Mouse (Mus musculus) gonadal fat pad, adult 2 months (tissue): Measurements from ENCODE around the gene Tmcc2. TPM values are rescaled to one million over a fixed set of nuclear protein-coding genes. Genes with fewer than 3 reads are reported as not detected.

ENCODE experiments used
- DNase-seq: peaks from one replicate; pipeline ENCODE4 v3.0.0-alpha.2; 2012; ENCODE audit warnings: low read depth
- polyA plus RNA-seq: library from polyadenylated mRNA; depleted of rRNA; stranded (reverse); fragments of >200 nt; gene quantifications from 2 replicates; pipeline ENCODE4 v1.2.3, GENCODE M21; 2012; rRNA removed

The Tmcc2 gene
- 8.3 and 8.7 TPM in 2 replicates for polyA plus RNA-seq

DNA sequence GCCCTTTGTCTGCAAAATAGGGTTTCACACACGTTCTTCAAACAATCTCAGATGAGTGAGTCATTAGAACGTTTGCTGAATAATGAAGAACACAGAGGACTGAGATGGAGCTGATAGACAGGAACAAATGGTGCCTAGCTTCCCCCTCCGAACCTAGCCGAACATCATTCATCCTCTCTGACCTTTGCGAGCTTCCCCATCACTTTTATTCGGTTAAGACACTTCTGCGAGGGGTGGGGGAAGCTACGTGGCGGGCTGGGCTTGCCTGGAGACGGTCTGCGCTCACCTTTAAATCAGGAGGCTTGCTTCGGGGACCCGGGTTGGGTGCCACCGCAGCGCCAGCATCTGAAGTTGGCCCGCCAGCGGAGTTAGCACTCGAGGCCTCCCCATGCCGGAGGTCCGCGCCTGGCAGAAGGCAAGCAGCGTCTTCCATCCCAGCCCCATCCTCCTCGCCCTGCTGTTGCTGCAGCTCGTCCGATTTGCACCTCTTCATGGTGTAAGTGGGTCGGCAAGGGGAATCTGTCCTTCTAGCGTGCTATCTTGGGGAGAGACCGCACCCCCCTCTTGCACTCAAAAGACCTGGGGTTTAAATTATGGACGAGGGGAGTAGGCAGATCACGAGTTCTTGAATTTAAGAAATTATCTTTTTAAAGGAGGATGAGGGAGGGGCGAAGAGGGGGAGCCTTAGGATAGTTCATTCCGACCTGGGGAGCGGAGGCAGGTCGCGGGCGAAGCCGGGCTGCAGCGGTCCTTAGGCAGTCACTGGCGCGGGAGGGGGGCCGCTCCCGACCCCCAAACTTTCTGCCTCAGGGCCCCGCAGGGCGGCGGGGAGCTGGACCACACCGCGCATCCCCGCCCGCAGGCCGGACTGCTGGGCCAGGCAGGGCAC is at the start of gene Tmcc2:
Tmcc2 (minus strand) TSS at position 591 of the 889 bp plus-strand sequence.
- DNase-seq, result no peak

DNA sequence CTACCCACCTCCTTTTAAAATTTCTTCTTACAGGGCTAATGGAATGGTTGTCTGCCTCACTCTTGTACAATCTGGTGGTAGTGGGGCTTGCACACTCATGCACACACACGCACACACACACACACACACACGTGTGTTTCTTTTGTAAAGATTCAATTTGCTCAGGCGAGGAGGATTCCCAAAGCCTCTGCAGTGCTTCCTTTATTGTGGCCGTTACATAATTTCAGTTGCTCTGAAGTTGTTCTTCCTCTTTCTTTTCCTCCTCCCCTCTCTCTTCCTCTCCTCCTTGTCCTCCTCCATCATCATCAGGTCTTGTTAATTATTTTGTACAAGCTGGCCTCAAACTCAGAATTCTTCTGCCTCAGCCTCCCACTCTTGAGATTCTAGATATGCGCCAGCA is 46.3 kb upstream of the Tmcc2 start:
- no peak for DNase-seq

GRCm38 (mm10) chr1:132436960-132437359 is 45.9 kb upstream of the Tmcc2 start:
- DNase-seq, result no peak

DNA sequence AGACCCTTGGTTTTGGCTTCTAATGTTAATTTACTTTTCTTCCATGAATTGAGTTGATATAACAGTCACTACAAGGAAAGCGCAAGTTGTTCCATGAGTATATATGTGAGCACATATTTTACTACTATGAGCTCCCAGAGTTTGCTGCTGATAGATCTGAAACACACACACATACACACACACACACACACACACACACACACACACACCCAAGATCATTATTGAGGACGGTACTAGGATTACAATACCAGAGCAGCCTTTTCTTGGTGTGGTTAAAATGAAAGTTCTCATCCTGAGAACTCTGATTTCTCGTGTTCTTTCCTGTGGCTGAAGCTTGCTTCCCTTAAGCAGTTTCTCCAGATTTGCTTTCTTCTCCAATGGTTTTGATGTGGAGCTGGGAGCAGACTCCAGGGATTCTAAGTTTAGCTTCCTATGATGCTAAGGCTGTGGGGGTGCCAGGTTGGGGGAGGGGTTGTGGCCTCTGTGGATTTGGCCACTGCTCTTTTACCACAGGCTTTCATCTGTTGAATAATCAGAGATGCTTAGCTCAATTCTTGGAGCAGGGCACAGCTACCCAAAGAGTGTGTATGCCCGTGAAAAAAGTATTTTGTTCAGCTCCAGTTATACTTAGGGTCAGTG is 45.4 kb upstream of the Tmcc2 start:
- no peak for DNase-seq

DNA sequence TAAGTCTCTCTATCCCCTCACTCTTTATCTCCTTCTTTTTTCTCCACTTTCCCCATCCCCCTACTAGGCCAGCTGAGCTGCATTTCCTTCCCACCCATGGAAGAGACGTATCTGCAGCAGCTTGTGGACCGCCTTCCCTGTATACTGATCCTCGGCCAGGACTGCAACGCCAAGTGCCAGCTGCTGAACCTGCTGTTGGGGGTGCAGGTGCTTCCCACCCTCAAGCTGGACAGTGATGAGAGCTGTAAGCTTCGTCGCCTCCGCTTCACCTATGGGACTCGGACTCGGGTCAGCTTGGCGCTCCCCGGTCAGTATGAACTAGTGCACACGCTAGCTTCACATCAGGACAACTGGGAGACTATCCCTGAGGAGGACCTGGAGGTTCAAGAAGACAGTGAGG is 43.0 kb upstream of the Tmcc2 start:
- no peak for DNase-seq

- DNase-seq, result no peak
Measured at GRCm38 (mm10) chr1:132433349-132433748, 42.3 kb upstream of the Tmcc2 start.

DNA sequence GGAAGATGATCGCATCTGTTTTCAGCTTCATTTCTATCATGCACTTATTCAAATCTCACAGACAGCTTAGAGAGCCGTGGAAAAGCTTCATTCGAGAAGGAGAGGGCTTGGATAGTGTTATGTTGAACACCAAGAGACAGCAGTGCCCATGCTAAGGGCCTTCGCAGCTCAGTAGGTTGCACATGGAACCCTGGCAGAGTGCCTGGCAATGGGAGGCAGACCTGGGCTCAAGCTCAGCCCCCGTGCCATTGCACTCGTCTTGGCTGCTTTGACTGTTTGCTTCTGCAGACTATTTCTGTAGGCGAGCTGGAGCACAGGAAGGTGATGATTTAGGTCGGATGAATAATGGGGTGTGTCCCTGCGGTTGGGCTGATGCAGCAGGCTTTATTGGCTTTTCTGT is 40.6 kb upstream of the Tmcc2 start:
- no peak for DNase-seq

- DNase-seq, result no peak
Measured at GRCm38 (mm10) chr1:132430818-132431217, 39.7 kb upstream of the Tmcc2 start.

DNA sequence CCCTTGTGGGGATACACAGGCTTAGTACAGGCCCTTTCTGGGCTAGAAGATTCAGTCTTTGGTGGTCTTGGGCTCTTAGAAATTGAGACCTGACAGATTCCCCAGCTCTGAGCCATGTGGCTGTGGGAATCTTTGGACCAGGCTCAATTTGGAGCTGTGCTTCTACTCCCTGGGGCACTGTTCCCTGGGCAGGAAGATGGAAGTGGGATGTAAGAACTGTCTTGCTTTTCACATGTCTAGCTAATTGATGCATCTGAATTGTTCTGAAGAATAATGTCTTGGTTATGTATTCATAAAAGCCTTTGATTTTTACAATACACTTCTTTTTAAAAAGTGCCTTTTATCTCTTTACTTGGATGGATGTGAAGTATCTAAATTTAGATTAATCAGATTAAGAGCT is 34.5 kb upstream of the Tmcc2 start:
- no peak for DNase-seq

- DNase-seq, result no peak
Measured at GRCm38 (mm10) chr1:132422912-132423696, 32.0 kb upstream of the Tmcc2 start.

DNA sequence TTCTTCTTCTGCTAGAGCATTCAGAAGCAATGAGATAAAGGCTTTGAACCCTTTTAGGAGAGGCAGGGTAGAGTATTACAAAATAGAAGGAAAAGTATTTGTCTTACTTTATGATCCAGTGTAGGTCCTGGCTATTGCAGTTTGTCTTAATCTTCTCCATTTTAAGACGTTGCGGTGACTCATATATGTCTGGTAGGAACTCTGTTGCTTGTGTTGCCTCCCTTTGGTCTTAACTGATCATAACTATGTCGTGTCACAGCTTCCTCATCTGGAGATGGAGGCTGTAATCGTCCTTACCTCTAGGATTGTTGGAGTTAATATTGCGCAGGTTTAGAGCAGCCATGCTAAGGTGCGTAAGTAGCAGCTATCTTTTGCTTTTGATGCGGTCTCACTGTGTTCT is 29.6 kb upstream of the Tmcc2 start:
- no peak for DNase-seq

DNA sequence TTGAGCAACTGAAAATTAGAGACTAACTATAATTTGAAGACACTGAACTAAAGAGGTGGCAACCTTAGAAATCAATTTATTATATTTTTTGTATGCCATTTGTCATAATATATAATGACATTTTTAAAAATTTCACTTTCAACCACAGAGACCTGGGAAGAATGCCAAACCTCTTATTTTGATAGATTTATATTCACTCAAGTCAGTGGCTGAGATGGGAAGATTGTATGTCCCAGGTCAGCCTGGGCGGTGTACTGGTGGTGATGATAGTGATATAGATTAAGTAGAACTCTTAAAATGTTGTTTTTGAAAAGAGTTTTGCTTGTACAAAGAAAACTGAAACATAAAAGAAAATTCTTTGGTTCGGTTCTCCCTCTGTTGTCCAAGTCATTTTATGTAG is 29.1 kb upstream of the Tmcc2 start:
- no peak for DNase-seq

GRCm38 (mm10) chr1:132417319-132418251 is 26.5 kb upstream of the Tmcc2 start, which contains the start of gene Dstyk:
Gene Dstyk, plus strand, starts transcription at chr1:132417555.
- DNase-seq, result no peak

DNA sequence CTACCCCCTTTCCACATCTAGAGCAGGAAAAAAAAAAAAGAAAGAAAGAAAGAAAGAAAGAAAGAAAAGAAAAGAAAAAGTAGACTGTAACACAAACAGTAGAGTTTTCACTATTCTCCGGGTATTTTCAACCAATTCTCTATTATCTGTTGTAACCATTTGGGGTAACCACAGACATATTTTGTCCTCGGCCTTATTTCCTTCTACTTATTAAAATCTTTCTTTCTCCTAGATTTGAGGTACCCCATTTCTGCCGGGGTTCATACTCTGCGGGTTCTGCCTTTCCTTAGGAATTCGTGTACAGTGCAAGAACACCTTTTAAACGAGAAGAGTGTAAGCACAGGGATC is 25.8 kb upstream of the Tmcc2 start:
- DNase-seq, result no peak

DNA sequence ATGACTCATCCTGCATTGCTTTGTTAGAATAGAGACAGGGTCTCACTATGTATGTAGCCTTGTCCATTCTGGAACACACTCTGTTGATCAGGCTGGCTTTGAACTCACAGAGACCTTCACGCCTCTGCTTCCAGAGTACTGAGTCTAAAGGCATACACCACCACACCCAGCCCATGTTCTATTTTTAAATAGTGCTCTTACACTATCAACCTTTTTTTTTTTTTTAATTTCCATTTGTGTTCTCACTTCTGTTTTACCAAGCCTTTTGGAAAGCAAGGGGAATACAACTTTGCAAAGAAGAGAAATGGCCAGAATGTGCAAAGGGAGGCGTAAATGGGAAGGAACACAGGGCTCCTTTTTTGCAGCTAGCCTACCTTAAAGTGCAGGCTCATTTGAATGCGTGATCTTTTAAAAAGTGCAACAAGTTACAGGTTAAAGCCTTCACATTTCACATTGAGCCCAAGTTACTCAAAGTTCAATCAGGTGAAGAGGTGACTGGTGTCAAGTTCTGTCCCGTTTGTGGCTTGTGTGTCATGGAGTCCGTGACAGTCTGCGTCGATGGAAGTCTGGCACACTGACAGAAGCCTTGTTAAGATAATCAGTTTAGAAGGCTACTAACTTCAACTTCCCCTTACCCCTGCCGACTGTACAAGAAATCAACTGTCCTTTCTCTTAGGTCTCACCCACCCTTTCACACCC is 25.3 kb upstream of the Tmcc2 start:
- DNase-seq, result no peak

- no peak for DNase-seq
Measured at GRCm38 (mm10) chr1:132410657-132411056, 19.6 kb upstream of the Tmcc2 start.

- DNase-seq, result no peak
Measured at GRCm38 (mm10) chr1:132401843-132402242, 10.8 kb upstream of the Tmcc2 start.

DNA sequence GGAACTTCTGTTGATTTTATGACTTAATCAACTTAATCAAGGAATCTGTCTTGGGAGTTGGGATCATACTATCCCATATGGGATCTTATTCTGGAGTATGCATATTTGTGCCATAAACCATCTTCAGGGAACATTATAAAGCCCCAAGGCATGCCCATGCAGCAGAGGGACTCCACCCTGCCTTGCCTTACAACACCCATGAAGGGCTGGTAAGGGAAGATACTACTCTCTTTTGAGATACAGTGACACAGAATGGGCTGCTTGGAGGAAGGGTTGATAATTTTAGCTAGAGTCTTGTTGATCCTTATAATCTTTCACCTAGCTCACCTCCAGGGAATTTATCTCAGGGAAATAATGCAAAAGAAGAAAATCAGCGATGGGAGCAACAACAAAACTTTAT is 9.5 kb upstream of the Tmcc2 start:
- DNase-seq, result no peak

DNA sequence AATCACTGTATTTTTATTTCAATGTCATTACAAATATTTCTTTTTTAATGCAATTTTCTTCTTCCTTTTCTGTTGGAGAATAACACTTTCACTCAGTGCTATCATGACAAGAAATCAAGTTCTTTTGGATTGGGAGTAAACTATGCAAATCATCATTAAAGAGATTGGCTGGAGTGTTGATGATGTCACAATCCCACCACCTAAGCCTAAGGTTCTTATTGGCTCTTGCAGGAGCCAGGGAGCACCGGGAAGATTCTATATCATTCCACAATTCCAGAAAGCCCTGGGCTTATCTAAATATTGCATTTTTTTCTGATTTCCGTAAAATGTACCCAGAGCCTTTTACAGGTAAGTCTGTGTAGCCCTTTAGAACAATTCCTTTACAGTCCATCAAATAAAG is 5.6 kb upstream of the Tmcc2 start:
- no peak for DNase-seq

- no peak for DNase-seq
Measured at GRCm38 (mm10) chr1:132392872-132393271, 1.8 kb upstream of the Tmcc2 start.

- no peak for DNase-seq
Measured at GRCm38 (mm10) chr1:132391580-132392022, 520 bp upstream of the Tmcc2 start.
